Mouse (Mus musculus) lung, postnatal 0 days (tissue): Measurements from ENCODE around the gene Pgbd1.

Source experiments
- CTCF ChIP-seq: IDR thresholded peaks from 2 replicates; pipeline ENCODE4 v1.5.1; 2016; ENCODE audit warnings: antibody characterized with exemption, mild to moderate bottlenecking
- EP300 ChIP-seq: IDR thresholded peaks from 2 replicates; pipeline ENCODE4 v1.6.1; 2016; ENCODE audit warnings: antibody characterized with exemption, mild to moderate bottlenecking, control low read depth

GRCm38 (mm10) chr13:21447856-21448614 lies 7.2 kb upstream of the Pgbd1 start:
- TF ChIP-seq CTCF (no peak), EP300 (no peak)
